Mouse (Mus musculus) hindbrain, embryonic 14.5 days (tissue): Measurements from ENCODE around the gene Lmx1a. TPM values are rescaled to one million over a fixed set of nuclear protein-coding genes. Genes with fewer than 3 reads are reported as not detected.

Source experiments
- ATAC-seq: fragments of 200-750 bp; cut with Nextera tagmentation; 2 replicates; pipeline ENCODE4 v1.8.0; 2017; ENCODE audit warnings: moderate number of reproducible peaks, mild to moderate bottlenecking, moderate TSS enrichment, moderate library complexity; ENCODE audit not compliant: low FRiP score
- DNase-seq: peaks from one replicate; pipeline ENCODE4 v3.0.0-alpha.2; 2015; ENCODE audit warnings: low spot score
- H3K27ac ChIP-seq: fragments of 300-500 bp; sonication (generic); 2 replicates; pipeline ENCODE4 v1.5.1; 2014; ENCODE audit warnings: mild to moderate bottlenecking, moderate library complexity
- H3K27me3 ChIP-seq: fragments of 300-500 bp; sonication (generic); 2 replicates; pipeline ENCODE4 v1.6.1; 2014; ENCODE audit warnings: mild to moderate bottlenecking, low read length, mixed read lengths; ENCODE audit not compliant: control insufficient read depth, insufficient read depth
- H3K36me3 ChIP-seq: fragments of 300-500 bp; sonication (generic); replicated peaks from 2 replicates; pipeline ENCODE4 v1.6.1; 2014; ENCODE audit not compliant: control insufficient read depth, insufficient read depth
- H3K4me1 ChIP-seq: fragments of 300-500 bp; sonication (generic); replicated peaks from 2 replicates; pipeline ENCODE4 v1.6.1; 2014; ENCODE audit warnings: antibody characterized with exemption, low read length, mixed read lengths; ENCODE audit not compliant: control insufficient read depth, insufficient read depth
- H3K4me2 ChIP-seq: fragments of 300-500 bp; sonication (generic); replicated peaks from 2 replicates; pipeline ENCODE4 v1.6.1; 2014; ENCODE audit warnings: mild to moderate bottlenecking, moderate library complexity
- H3K4me3 ChIP-seq: fragments of 300-500 bp; sonication (generic); replicated peaks from 2 replicates; pipeline ENCODE4 v1.5.1; 2014; ENCODE audit warnings: mild to moderate bottlenecking, low read length
- H3K9ac ChIP-seq: fragments of 300-500 bp; sonication (generic); 2 replicates; pipeline ENCODE4 v1.6.1; 2014
- H3K9me3 ChIP-seq: fragments of 300-500 bp; sonication (generic); 2 replicates; pipeline ENCODE4 v1.6.1; 2016; ENCODE audit warnings: low read length; ENCODE audit not compliant: control insufficient read depth
- WGBS: fragments of 180-500 bp; shearing (Covaris S2); extraction: QIAGEN DNeasy Blood & Tissue Kit; methylation state at CpG from one replicate; pipeline ENCODE4 v1.1.7; 2014; 5-methylcytosine and 5-hydroxymethylcytosine counted together
- polyA plus RNA-seq: library from polyadenylated mRNA; unstranded; fragments of >200 nt; fragmentation: Nextera tagmentation; extraction: Ambion mirVana; gene quantifications from 2 replicates; pipeline ENCODE4 v1.2.1, GENCODE M21; 2014

Lmx1a gene
- 3.3 and 4.7 TPM in 2 replicates for polyA plus RNA-seq

- WGBS, result 0% methylated on average over 3 of the region's 3 CpGs
- H3K27ac ChIP-seq, result peak within 1 kb of the TSS; percentile 4; the same call in 1 of the 2 replicates
Observed at GRCm38 (mm10) chr1:167689232-167689261, at the start of gene Lmx1a. Gene Lmx1a (plus strand): TSS chr1:167689237.

DNA sequence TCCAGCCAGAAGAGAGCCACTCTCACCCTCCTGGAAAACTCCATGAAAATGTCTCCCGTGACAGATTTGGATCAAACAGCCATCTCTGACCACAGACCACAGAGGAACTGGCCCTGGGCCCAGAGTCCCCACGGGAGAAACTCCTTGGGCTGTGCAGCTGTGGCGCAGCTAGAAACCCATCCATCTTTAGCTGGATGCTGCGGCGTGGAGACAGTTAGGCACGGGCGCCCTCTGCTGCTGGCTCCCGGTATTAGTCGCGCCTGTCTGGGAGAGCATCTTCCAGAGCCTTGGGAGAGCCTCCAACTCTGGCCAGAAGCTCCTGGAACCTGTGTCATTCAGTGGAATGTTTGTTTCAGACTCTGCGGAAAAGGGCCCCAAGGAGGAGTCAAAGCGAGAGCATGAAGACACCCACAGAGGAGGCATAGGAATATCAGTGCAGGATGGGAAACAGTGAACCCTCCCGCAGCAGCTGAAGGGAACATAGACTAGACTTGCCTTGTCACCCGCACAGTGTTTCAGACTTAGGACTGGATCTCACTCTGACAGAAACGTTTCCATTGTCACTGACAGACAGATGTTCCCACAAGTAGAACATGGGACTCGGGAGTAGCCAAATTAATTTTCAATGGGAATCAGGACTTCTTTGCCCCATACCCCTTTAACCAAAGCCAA is 44.0 kb upstream of the Lmx1a start:
- WGBS, result 19% methylated on average over 16 of the region's 16 CpGs

More at GRCm38 (mm10) chr1:167689232-167689261, at the start of gene Lmx1a:
- Histone ChIP-seq H3K27me3 (peaks cover 80% of the 10 kb centered on the region), H3K36me3 (no peaks in the 10 kb centered on the region), H3K4me2 (peak within 1 kb of the TSS; percentile 62), H3K9ac (peak within 1 kb of the TSS; percentile 47), H3K4me1 (peaks cover 10% of the 10 kb centered on the region), H3K9me3 (peaks cover 9% of the 10 kb centered on the region), H3K4me3 (peak within 1 kb of the TSS; percentile 36)
- ATAC-seq, result no peak
- DNase-seq, result no peak

GRCm38 (mm10) chr1:167648670-167649069 is 40.4 kb upstream of the Lmx1a start:
- 90% methylated on average over 3 of the region's 3 CpGs for WGBS
- Histone ChIP-seq H3K4me3 (no peak overlapping the region), H3K4me2 (no peak overlapping the region), H3K9me3 (no peaks in the 10 kb centered on the region), H3K27ac (no peak overlapping the region), H3K9ac (no peak overlapping the region), H3K36me3 (no peaks in the 10 kb centered on the region), H3K4me1 (no peaks in the 10 kb centered on the region), H3K27me3 (no peaks in the 10 kb centered on the region)
- ATAC-seq (no peak), DNase-seq (no peak)

More for the DNA sequence above, 44.0 kb upstream of the Lmx1a start:
- ATAC-seq (peak; percentile 82), DNase-seq (peak; percentile 92)
- no peak overlapping the region for H3K27ac ChIP-seq
- no peaks in the 10 kb centered on the region for H3K4me1 ChIP-seq
- 0 out of 2 replicates have a peak, but pooled peaks cover 3% of the 10 kb centered on the region for H3K27me3 ChIP-seq
- no peak overlapping the region for H3K4me2 ChIP-seq
- no peak overlapping the region for H3K9ac ChIP-seq
- H3K9me3 ChIP-seq, result no peaks in the 10 kb centered on the region
- no peak overlapping the region for H3K4me3 ChIP-seq
- no peaks in the 10 kb centered on the region for H3K36me3 ChIP-seq

GRCm38 (mm10) chr1:167649122-167649633 is 39.9 kb upstream of the Lmx1a start:
- Histone ChIP-seq H3K36me3 (no peaks in the 10 kb centered on the region), H3K27ac (no peak overlapping the region), H3K4me2 (no peak overlapping the region), H3K4me1 (no peaks in the 10 kb centered on the region), H3K27me3 (no peaks in the 10 kb centered on the region), H3K9ac (no peak overlapping the region), H3K9me3 (no peaks in the 10 kb centered on the region), H3K4me3 (no peak overlapping the region)
- WGBS, result 82% methylated on average over 11 of the region's 11 CpGs
- no peak for DNase-seq
- no peak for ATAC-seq

DNA sequence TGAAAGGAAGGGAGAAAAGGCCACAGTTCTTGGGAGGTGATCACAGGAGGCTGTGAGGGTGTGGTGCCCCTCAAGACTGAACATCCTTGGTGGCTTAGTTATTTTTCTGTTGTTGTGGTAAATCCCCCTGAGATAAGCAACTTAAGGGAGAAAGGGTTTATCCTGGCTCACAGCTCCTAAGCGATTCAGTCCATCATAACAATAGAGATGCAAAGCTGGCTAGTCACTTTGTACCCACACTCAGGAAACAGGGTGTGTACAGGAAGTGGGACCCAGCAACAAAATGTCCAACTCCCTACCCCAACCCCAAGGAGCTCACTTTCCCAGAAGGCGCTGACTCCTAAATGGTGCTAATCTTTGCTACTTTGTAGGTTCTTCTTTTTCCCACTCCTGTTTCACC is 36.7 kb upstream of the Lmx1a start:
- 89% methylated on average over 2 of the region's 2 CpGs for WGBS
- no peak for DNase-seq
- H3K4me1 ChIP-seq, result no peaks in the 10 kb centered on the region
- no peaks in the 10 kb centered on the region for H3K9me3 ChIP-seq
- no peak overlapping the region for H3K27ac ChIP-seq
- no peak overlapping the region for H3K4me2 ChIP-seq
- no peak overlapping the region for H3K9ac ChIP-seq
- no peaks in the 10 kb centered on the region for H3K36me3 ChIP-seq
- H3K4me3 ChIP-seq, result no peak overlapping the region
- no peaks in the 10 kb centered on the region for H3K27me3 ChIP-seq
- no peak for ATAC-seq

- ATAC-seq, result no peak
Observed at GRCm38 (mm10) chr1:167659065-167659464, 30.0 kb upstream of the Lmx1a start.

DNA sequence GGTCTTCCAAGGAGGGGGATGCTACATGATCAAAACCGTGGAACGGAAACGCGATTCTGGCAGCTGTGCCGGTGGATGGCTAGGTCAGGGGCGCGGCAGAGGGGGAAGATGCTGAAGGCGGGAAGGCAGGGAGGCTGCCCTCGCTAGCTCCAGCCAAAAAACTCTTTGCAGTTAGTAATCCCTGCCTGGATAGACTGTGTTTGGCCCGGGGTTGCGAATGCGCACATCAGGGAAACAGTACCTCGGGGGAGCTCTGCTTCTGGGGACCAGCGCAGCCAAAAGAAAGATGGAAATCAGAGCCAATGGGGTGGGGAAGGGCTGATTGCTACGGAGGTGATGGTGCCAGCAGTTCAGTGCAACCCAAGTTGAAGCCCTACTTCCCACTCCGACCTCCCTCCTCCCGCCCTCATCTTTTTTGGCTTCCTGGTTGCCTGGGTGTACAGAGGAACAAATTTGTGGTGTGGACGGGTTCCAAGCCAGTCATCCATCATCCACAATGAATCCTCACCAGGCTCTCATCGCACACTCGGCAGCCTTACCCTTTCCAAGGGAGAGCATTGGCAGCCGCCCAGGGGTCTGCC is 28.4 kb upstream of the Lmx1a start:
- Histone ChIP-seq H3K36me3 (no peaks in the 10 kb centered on the region), H3K4me3 (peak overlapping the region; percentile 23), H3K9ac (peak overlapping the region; percentile 32; the same call in 1 of the 2 replicates), H3K4me2 (peak overlapping the region; percentile 50), H3K27me3 (peaks cover 37% of the 10 kb centered on the region), H3K27ac (no peak overlapping the region), H3K4me1 (peaks cover 14% of the 10 kb centered on the region; the same call in 1 of the 2 replicates), H3K9me3 (no peaks in the 10 kb centered on the region)
- DNase-seq, result peak; percentile 78
- ATAC-seq, result peak; percentile 95
- WGBS, result under 1% methylated on average over 21 of the region's 21 CpGs

More at GRCm38 (mm10) chr1:167659065-167659464, 30.0 kb upstream of the Lmx1a start:
- Histone ChIP-seq H3K27ac (no peak overlapping the region), H3K9ac (no peak overlapping the region), H3K4me1 (peaks cover 14% of the 10 kb centered on the region; the same call in 1 of the 2 replicates), H3K4me2 (no peak overlapping the region), H3K9me3 (no peaks in the 10 kb centered on the region), H3K4me3 (no peak overlapping the region), H3K36me3 (no peaks in the 10 kb centered on the region), H3K27me3 (peaks cover 33% of the 10 kb centered on the region)
- 86% methylated on average over 3 of the region's 3 CpGs for WGBS
- DNase-seq, result no peak

DNA sequence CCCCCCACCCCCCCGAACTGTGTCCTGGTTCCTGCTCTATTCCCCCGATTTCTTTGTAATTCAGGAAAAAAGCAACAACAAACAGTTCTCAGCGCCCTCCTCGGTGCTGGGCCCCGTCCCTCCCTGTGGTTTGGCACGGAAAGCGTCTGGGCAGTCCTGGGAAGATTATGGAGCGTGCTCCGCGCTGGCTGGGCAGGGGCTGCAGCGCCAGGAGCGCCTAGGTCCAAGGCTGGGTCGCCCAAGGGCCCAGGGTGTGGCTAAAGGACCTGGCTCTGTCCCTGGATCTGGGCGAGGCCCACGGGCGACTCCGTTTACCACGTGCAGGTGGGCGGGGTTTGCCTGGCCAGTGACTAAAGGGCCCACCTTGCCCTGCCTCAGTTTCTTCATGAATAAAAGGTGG is 27.9 kb upstream of the Lmx1a start:
- Histone ChIP-seq H3K9ac (peak overlapping the region; percentile 32; the same call in 1 of the 2 replicates), H3K27me3 (peaks cover 42% of the 10 kb centered on the region), H3K9me3 (no peaks in the 10 kb centered on the region), H3K27ac (no peak overlapping the region), H3K4me2 (peak overlapping the region; percentile 50), H3K36me3 (no peaks in the 10 kb centered on the region), H3K4me3 (peak overlapping the region; percentile 23), H3K4me1 (peaks cover 14% of the 10 kb centered on the region; the same call in 1 of the 2 replicates)
- DNase-seq, result no peak
- WGBS, result under 1% methylated on average over 19 of the region's 19 CpGs
- peak; percentile 86 for ATAC-seq

DNA sequence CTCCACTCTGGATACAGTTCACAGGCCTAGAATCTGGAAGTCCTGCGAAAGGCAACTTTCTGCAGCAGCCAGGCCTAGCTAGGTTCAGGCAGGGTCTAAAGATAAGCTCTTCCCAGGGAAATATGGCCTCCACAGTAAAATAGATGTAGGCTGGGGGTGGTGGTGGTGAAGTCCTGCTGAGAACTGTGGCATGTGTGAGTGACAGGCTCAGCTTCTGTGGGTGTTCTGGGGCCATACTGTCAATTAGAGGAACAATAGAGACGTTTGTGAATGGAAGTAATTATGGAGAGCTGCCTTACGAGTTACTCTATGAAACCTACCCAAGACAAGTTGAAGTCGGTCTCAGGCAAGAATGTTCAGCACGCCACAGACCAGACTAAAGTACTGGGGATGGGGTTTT is 25.9 kb upstream of the Lmx1a start:
- Histone ChIP-seq H3K4me2 (no peak overlapping the region), H3K9ac (no peak overlapping the region), H3K4me3 (no peak overlapping the region), H3K36me3 (no peaks in the 10 kb centered on the region), H3K9me3 (no peaks in the 10 kb centered on the region), H3K27me3 (peaks cover 43% of the 10 kb centered on the region), H3K4me1 (peaks cover 14% of the 10 kb centered on the region; the same call in 1 of the 2 replicates), H3K27ac (no peak overlapping the region)
- DNase-seq, result no peak
- 41% methylated on average over 5 of the region's 5 CpGs for WGBS
- ATAC-seq, result no peak
